Mouse (Mus musculus) embryonic fibroblast, embryonic 13.5 days (primary cell): Measurements from ENCODE around the gene Golt1b.

ENCODE experiments used
- CTCF ChIP-seq: IDR thresholded peaks from 2 replicates; pipeline ENCODE4 v1.5.1; 2011; ENCODE audit warnings: mild to moderate bottlenecking, control low read depth, low read length, moderate library complexity, borderline replicate concordance; ENCODE audit not compliant: insufficient read depth
- POLR2A ChIP-seq: IDR thresholded peaks from 2 replicates; pipeline ENCODE4 v1.6.1; 2011; ENCODE audit warnings: low read depth, mild to moderate bottlenecking, control low read depth, low read length, moderate library complexity

DNA sequence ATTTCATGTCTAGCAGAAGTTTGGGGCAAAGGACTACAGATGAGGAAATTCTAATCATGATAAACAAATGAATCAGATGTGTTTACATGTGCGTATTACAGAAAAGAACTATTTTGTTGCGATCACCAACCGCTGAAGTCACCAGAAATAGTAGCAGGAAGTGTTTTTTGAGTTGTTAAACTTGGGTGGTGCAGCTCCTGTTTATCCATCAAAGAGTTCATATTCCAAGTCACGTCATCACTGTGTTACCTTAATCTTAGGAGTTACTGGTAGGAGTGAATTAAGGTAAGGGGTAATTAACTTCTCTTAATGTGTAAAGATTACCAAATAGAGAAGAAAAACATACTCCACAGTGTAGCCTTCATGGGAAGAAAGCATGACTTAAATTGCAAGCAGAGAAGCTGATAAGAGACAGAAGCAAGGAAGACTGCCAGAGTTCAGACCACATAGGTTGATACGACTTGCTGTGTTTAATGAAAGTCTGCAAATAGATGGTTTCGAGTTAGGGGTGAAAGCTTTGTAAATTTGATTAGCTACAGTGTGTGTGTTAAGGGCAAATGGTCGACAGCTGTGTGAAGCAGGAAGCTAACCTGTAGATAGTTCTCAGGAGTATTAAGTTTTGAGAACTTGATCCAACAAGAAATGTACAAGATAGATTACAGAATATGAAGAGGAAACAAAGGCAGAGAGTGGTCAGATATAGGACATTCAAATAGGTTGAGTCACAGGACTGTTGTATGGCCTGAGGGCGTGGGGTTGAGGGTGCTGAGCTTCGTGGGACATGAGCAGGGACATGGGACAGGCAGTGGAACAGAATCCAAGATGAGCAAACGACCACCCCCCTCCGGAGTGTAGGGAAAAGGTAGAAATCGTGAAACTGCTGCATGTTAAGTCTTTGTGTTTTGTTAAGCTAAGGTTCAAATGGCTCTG, 40.6 kb upstream of the Golt1b start:
- no peak for TF ChIP-seq POLR2A
- no peak for TF ChIP-seq CTCF
